ENCODE assay signal across 8 mouse cellular contexts in genomic region chr8:105516018-105516645, GRCm38 (mm10). TPM values are rescaled to one million over a fixed set of nuclear protein-coding genes. Genes with fewer than 3 reads are reported as not detected.
DNase-seq lines count a peak whose midpoint lies in the region; ATAC-seq lines count a peak whose summit lies in the region.

No protein-coding gene starts in this region.

- peaks cover 58% of the 10 kb centered on the region for H3K27me3 ChIP-seq in megakaryocyte, embryonic 14.5 days (replicated peaks)

- peaks cover 9% of the 10 kb centered on the region for H3K36me3 ChIP-seq in megakaryocyte, embryonic 14.5 days (replicated peaks; ENCODE audit: low read length)

- intact Hi-C loops in left cerebral cortex, postnatal 10 days (cut with DNase I), result loop anchor here (5.0 kb wide), 1 partner anchor 36 kb away; no protein-coding TSS in a partner anchor

- DNase-seq in ZHBTc4 (ENCODE audit: low read depth, low spot score), result peak; percentile 97
- peak; percentile 73 to 82 for DNase-seq in cerebellum, postnatal 4 days (ENCODE audit: low spot score in 2 of 2)
- DNase-seq in gastrocnemius, adult 8-10 months (ENCODE audit: low spot score in 2 of 2), result peak; percentile 62 to 65
- DNase-seq in left cerebral cortex, postnatal 10 days (ENCODE audit: extremely low spot score in 1 of 2, low spot score in 2 of 2), result peak; percentile 57 to 75
- peak; percentile 69 for DNase-seq in right cerebral cortex, adult 18-20 months
- DNase-seq in urinary bladder, postnatal 36 days (ENCODE audit: low spot score in 2 of 2), result peak; percentile 64 to 75

- ATAC-seq in inflammation-experienced regulatory T-cells, adult 6 months, result peak; percentile 42

- peaks cover 61% of the 10 kb centered on the region for H3K4me1 ChIP-seq in megakaryocyte, embryonic 14.5 days

- peak overlapping the region; percentile 80 for H3K4me3 ChIP-seq in megakaryocyte, embryonic 14.5 days (replicated peaks)

- H3K9me3 ChIP-seq in megakaryocyte, embryonic 14.5 days, result no peaks in the 10 kb centered on the region

RNA-seq across cellular contexts. Expression of gene Hsd11b2, which starts 2.4 kb away (rescaled TPM):
- total RNA-seq in gastrocnemius, adult 8-10 months (2022), result under 1 TPM in 2 of 4 experiments, not detected in 2; 0.12 to 0.62 TPM
- not detected for polyA plus RNA-seq in inflammation-experienced regulatory T-cells, adult 6 months (2017; shearing (Covaris generic))
- not detected for total RNA-seq in left cerebral cortex, postnatal 10 days (2021)
- 0.12 TPM in 1 of 2 replicates, not detected in the other for polyA plus RNA-seq in megakaryocyte, embryonic 14.5 days (2012; ENCODE audit: insufficient read depth, low replicate concordance)

RNA-seq across cellular contexts. Expression of gene Zdhhc1, which starts 19.4 kb away (rescaled TPM):
- total RNA-seq in gastrocnemius, adult 8-10 months (2022), result 10 to 100 TPM; 10.3 to 11.7 (median 11.4) TPM
- 1 to 10 TPM; 1.1 to 2.2 (median 1.8) TPM for polyA plus RNA-seq in inflammation-experienced regulatory T-cells, adult 6 months (2017; shearing (Covaris generic))
- 10 to 100 TPM; 21.6 to 21.8 TPM for total RNA-seq in left cerebral cortex, postnatal 10 days (2021)
- 5.4 and 9.0 TPM in 2 replicates for polyA plus RNA-seq in megakaryocyte, embryonic 14.5 days (2012; ENCODE audit: insufficient read depth, low replicate concordance)

RNA-seq across cellular contexts. Expression of gene Tppp3, which starts 44.8 kb away (rescaled TPM):
- 10 to 100 TPM; 22.7 to 38.8 (median 34.2) TPM for total RNA-seq in gastrocnemius, adult 8-10 months (2022)
- polyA plus RNA-seq in inflammation-experienced regulatory T-cells, adult 6 months (2017; shearing (Covaris generic)), result 1 to 10 TPM in 1 of 3 experiments, under 1 TPM in 1, not detected in 1; 0.48 to 2.2 TPM
- 10 to 100 TPM; 75.5 to 88.7 TPM for total RNA-seq in left cerebral cortex, postnatal 10 days (2021)
- 2.5 and 3.3 TPM in 2 replicates for polyA plus RNA-seq in megakaryocyte, embryonic 14.5 days (2012; ENCODE audit: insufficient read depth, low replicate concordance)

RNA-seq across cellular contexts. Expression of gene Atp6v0d1, which starts 49.7 kb away (rescaled TPM):
- 10 to 100 TPM; 42.2 to 45.3 (median 44.1) TPM for total RNA-seq in gastrocnemius, adult 8-10 months (2022)
- 10 to 100 TPM; 31.8 to 38.3 (median 38.3) TPM for polyA plus RNA-seq in inflammation-experienced regulatory T-cells, adult 6 months (2017; shearing (Covaris generic))
- total RNA-seq in left cerebral cortex, postnatal 10 days (2021), result 100 to 1,000 TPM; 346 to 352 TPM
- 19.8 and 57.3 TPM in 2 replicates for polyA plus RNA-seq in megakaryocyte, embryonic 14.5 days (2012; ENCODE audit: insufficient read depth, low replicate concordance)

Comparison
In these comparisons a context has a peak if more than half of its experiments do, and no peak if none do; other contexts are left out.
1. Peak in every context shown above with its lines: DNase-seq, ATAC-seq and H3K4me3 ChIP-seq.